Mouse (Mus musculus) lung, adult 2 months (tissue): Measurements from ENCODE around the gene Prr22.

Experiments used
- CTCF ChIP-seq: fragments of 200-500 bp; IDR thresholded peaks from 2 replicates; pipeline ENCODE4 v1.5.1; 2011; ENCODE audit warnings: mild to moderate bottlenecking, low read length, control low read depth; ENCODE audit not compliant: insufficient read depth
- POLR2A ChIP-seq: fragments of 200-500 bp; IDR thresholded peaks from 2 replicates; pipeline ENCODE4 v1.6.1; 2011; ENCODE audit warnings: low read depth, mild to moderate bottlenecking, control low read depth, low read length, borderline replicate concordance; ENCODE audit errors: extremely low read depth

GRCm38 (mm10) chr17:56738221-56738620 is 31.8 kb upstream of the Prr22 start:
- TF ChIP-seq POLR2A (no peak), CTCF (no peak)
